Mouse (Mus musculus): ENCODE measurements around the gene Fam166b.

Fam166b gene

GRCm38 (mm10) chr4:43380951-43381350, 48.0 kb downstream of the Fam166b start:
- DNase-seq (ENCODE audit: low spot score) = no peak

- DNase-seq (ENCODE audit: low spot score) = no peak
These were observed 49.3 kb downstream of the Fam166b start for GRCm38 (mm10) chr4:43379601-43380000.
